Mouse (Mus musculus) MEL (cell line): ENCODE data around the gene Lrrc52. TPM values are rescaled to one million over a fixed set of nuclear protein-coding genes. Genes with fewer than 3 reads are reported as not detected.

Source experiments
- DNase-seq: peaks from one replicate; pipeline ENCODE4 v3.0.0; 2011; ENCODE audit warnings: low read depth, low spot score
- H3K27ac ChIP-seq: 2 replicates; pipeline ENCODE4 v1.5.1; 2012; ENCODE audit warnings: low read depth, mild to moderate bottlenecking, control low read depth, low read length, moderate library complexity; ENCODE audit not compliant: control insufficient read depth
- H3K27me3 ChIP-seq, 2 experiments: fragments of 150-350 bp in 1 of 2; sonication (generic) in 1 of 2; 2 replicates each; pipeline ENCODE4 v1.6.1; 2012; ENCODE audit warnings: low read length in 2 of 2, mild to moderate bottlenecking in 2 of 2, improper control_type of control experiment in 1 of 2, moderate library complexity in 1 of 2; ENCODE audit not compliant: insufficient read depth in 2 of 2, control insufficient read depth in 1 of 2
- H3K36me3 ChIP-seq, 2 experiments: 2 replicates each; pipeline ENCODE4 v1.6.1; 2012 to 2014; ENCODE audit warnings: low read length in 2 of 2, improper control_type of control experiment in 1 of 2, inconsistent platforms in 1 of 2, mild to moderate bottlenecking in 1 of 2; ENCODE audit not compliant: insufficient read depth in 2 of 2, control insufficient read depth in 1 of 2
- H3K4me1 ChIP-seq, 2 experiments: fragments of 150-350 bp in 1 of 2; sonication (generic) in 1 of 2; 2 replicates each; pipeline ENCODE4 v1.6.1; 2012; ENCODE audit warnings: low read length in 2 of 2, improper control_type of control experiment in 1 of 2, mild to moderate bottlenecking in 1 of 2; ENCODE audit not compliant: insufficient read depth in 2 of 2, control insufficient read depth in 1 of 2
- H3K4me3 ChIP-seq, 2 experiments: fragments of 150-350 bp in 1 of 2; sonication (generic) in 1 of 2; 2 replicates each; pipeline ENCODE4 v1.5.1; 2012; ENCODE audit warnings: low read depth in 2 of 2, low read length in 2 of 2, mild to moderate bottlenecking in 2 of 2, moderate library complexity in 2 of 2, control low read depth in 1 of 2, improper control_type of control experiment in 1 of 2; ENCODE audit not compliant: control insufficient read depth in 1 of 2, insufficient read depth in 1 of 2
- H3K79me2 ChIP-seq: 2 replicates; pipeline ENCODE4 v1.6.1; 2012; ENCODE audit warnings: mild to moderate bottlenecking, low read length, moderate library complexity; ENCODE audit not compliant: control insufficient read depth, poor library complexity, insufficient read depth
- H3K9ac ChIP-seq: 2 replicates; pipeline ENCODE4 v1.6.1; 2012; ENCODE audit warnings: low read depth, mild to moderate bottlenecking, control low read depth, low read length, moderate library complexity; ENCODE audit not compliant: control insufficient read depth, poor library complexity, severe bottlenecking
- H3K9me3 ChIP-seq: fragments of 150-350 bp; sonication (generic); replicated peaks from 2 replicates; pipeline ENCODE4 v1.6.1; 2012; ENCODE audit warnings: mild to moderate bottlenecking, low read length, improper control_type of control experiment, moderate library complexity; ENCODE audit not compliant: insufficient read depth
- BHLHE40 ChIP-seq: IDR thresholded peaks from 2 replicates; pipeline ENCODE4 v1.6.1; 2012; ENCODE audit warnings: low read depth, mild to moderate bottlenecking, inconsistent platforms, low read length, improper control_type of control experiment, borderline replicate concordance
- ELF1 ChIP-seq: IDR thresholded peaks from 2 replicates; pipeline ENCODE4 v1.6.1; 2014; ENCODE audit warnings: low read depth, mild to moderate bottlenecking, inconsistent platforms, low read length, improper control_type of control experiment, moderate library complexity
- EP300 ChIP-seq, 2 experiments: IDR thresholded peaks; 2 replicates each; pipeline ENCODE4 v1.6.1; 2011; ENCODE audit warnings: improper control_type of control experiment in 2 of 2, low read length in 2 of 2, low read depth in 1 of 2, mild to moderate bottlenecking in 1 of 2
- ETS1 ChIP-seq: IDR thresholded peaks from 2 replicates; pipeline ENCODE4 v1.6.1; 2012; ENCODE audit warnings: low read depth, mild to moderate bottlenecking, inconsistent platforms, low read length, improper control_type of control experiment, moderate library complexity
- JUND ChIP-seq: IDR thresholded peaks from 2 replicates; pipeline ENCODE4 v1.6.1; 2011; ENCODE audit warnings: low read depth, mild to moderate bottlenecking, improper control_type of control experiment, low read length
- MAFK ChIP-seq: IDR thresholded peaks from 2 replicates; pipeline ENCODE4 v1.6.1; 2011; ENCODE audit warnings: low read depth, mild to moderate bottlenecking, low read length, improper control_type of control experiment, borderline replicate concordance
- MAX ChIP-seq: IDR thresholded peaks from 2 replicates; pipeline ENCODE4 v1.6.1; 2011; ENCODE audit warnings: low read length, improper control_type of control experiment
- MAZ ChIP-seq: IDR thresholded peaks from 2 replicates; pipeline ENCODE4 v1.6.1; 2012; ENCODE audit warnings: low read depth, mild to moderate bottlenecking, inconsistent platforms, low read length, improper control_type of control experiment
- MEF2A ChIP-seq: IDR thresholded peaks from 2 replicates; pipeline ENCODE4 v1.6.1; 2014; ENCODE audit warnings: low read depth, mild to moderate bottlenecking, inconsistent platforms, low read length, improper control_type of control experiment; ENCODE audit not compliant: poor library complexity, insufficient replicate concordance, severe bottlenecking; ENCODE audit errors: extremely low read depth
- MXI1 ChIP-seq: IDR thresholded peaks from 2 replicates; pipeline ENCODE4 v1.6.1; 2011; ENCODE audit warnings: mild to moderate bottlenecking, low read depth, low read length, improper control_type of control experiment
- MYC ChIP-seq: IDR thresholded peaks from 2 replicates; pipeline ENCODE4 v1.6.1; 2011; ENCODE audit warnings: low read depth, mild to moderate bottlenecking, low read length, improper control_type of control experiment, moderate library complexity
- POLR2A ChIP-seq, 2 experiments: IDR thresholded peaks; 2 replicates each; pipeline ENCODE4 v1.6.1; 2011 to 2012; ENCODE audit warnings: low read length in 2 of 2, mild to moderate bottlenecking in 2 of 2, control low read depth in 1 of 2, improper control_type of control experiment in 1 of 2, low read depth in 1 of 2, moderate library complexity in 1 of 2; ENCODE audit not compliant: control insufficient read depth in 1 of 2, insufficient read depth in 1 of 2, poor library complexity in 1 of 2
- POLR2AphosphoS2 ChIP-seq: IDR thresholded peaks from 2 replicates; pipeline ENCODE4 v1.6.1; 2011; ENCODE audit warnings: low read length, improper control_type of control experiment
- POLR2AphosphoS5 ChIP-seq: IDR thresholded peaks from 2 replicates; pipeline ENCODE4 v1.6.1; 2012; ENCODE audit warnings: low read depth, borderline replicate concordance, mild to moderate bottlenecking, inconsistent platforms, low read length, moderate library complexity, mixed read lengths
- SIN3A ChIP-seq: IDR thresholded peaks from 2 replicates; pipeline ENCODE4 v1.6.1; 2012; ENCODE audit warnings: low read length, improper control_type of control experiment, inconsistent platforms
- USF1 ChIP-seq: IDR thresholded peaks from 2 replicates; pipeline ENCODE4 v1.6.1; 2014; ENCODE audit warnings: low read depth, mild to moderate bottlenecking, inconsistent platforms, low read length, improper control_type of control experiment, moderate library complexity
- ZC3H11A ChIP-seq: IDR thresholded peaks from 2 replicates; pipeline ENCODE4 v1.6.1; 2012; ENCODE audit warnings: low read depth, mild to moderate bottlenecking, inconsistent platforms, low read length, improper control_type of control experiment
- ZKSCAN1 ChIP-seq: IDR thresholded peaks from 2 replicates; pipeline ENCODE4 v1.6.1; 2012; ENCODE audit warnings: low read depth, mild to moderate bottlenecking, inconsistent platforms, low read length, improper control_type of control experiment, moderate library complexity
- polyA plus RNA-seq, 2 experiments: library from polyadenylated mRNA; stranded (reverse) in 1 of 2; unstranded in 1 of 2; fragments of >175 nt in 1 of 2; fragments of >200 nt in 1 of 2; gene quantifications; 2 replicates each; pipeline versions ENCODE4 v1.2.1 to v1.2.4; 2012; ENCODE audit warnings: low replicate concordance in 2 of 2, low read depth in 1 of 2; ENCODE audit not compliant: insufficient read length in 2 of 2, insufficient read depth in 1 of 2, missing spikeins in 1 of 2
- total RNA-seq: library from RNA; depleted of rRNA; stranded (reverse); fragments of 300-350 nt; gene quantifications from 2 replicates; pipeline ENCODE4 v1.2.3, GENCODE M21; 2012

Lrrc52 gene
- total and polyA plus RNA-seq, 3 experiments: not detected

- H3K9me3 ChIP-seq: no peaks in the 10 kb centered on the region
- no peaks in the 10 kb centered on the region for H3K4me1 ChIP-seq
- H3K79me2 ChIP-seq: no peaks in the 10 kb centered on the region
- DNase-seq: no peak
- H3K9ac ChIP-seq: no peak overlapping the region
- H3K4me3 ChIP-seq: no peak overlapping the region
- H3K27ac ChIP-seq: no peak overlapping the region
- H3K36me3 ChIP-seq: no peaks in the 10 kb centered on the region
- no peak for TF ChIP-seq MAZ
- no peak for TF ChIP-seq ZKSCAN1
- TF ChIP-seq MEF2A: no peak
- TF ChIP-seq USF1: no peak
- TF ChIP-seq JUND: no peak
- TF ChIP-seq POLR2AphosphoS2: no peak
- no peak for TF ChIP-seq MYC
- no peak for TF ChIP-seq BHLHE40
- TF ChIP-seq POLR2A (IDR thresholded peaks at IDR 0.05; ENCODE audit: control insufficient read depth in 1 of 2, insufficient read depth in 1 of 2, low read depth in 1 of 2, low read length in 2 of 2, poor library complexity in 1 of 2): no peak
- no peak for TF ChIP-seq ZC3H11A
- TF ChIP-seq MAFK: no peak
- no peak for TF ChIP-seq MAX
- TF ChIP-seq ELF1: no peak
- no peak for TF ChIP-seq ETS1
- TF ChIP-seq POLR2AphosphoS5: no peak
- no peak for TF ChIP-seq SIN3A
- TF ChIP-seq, all 39 proteins: peak for 0
- H3K27me3 ChIP-seq: no peaks in the 10 kb centered on the region; a peak in 1 of 4 replicates
These were observed 39.5 kb upstream of the Lrrc52 start for GRCm38 (mm10) chr1:167506048-167506447.

- Histone ChIP-seq H3K79me2 (no peaks in the 10 kb centered on the region), H3K27me3 (no peaks in the 10 kb centered on the region; a peak in 1 of 4 replicates), H3K4me1 (no peaks in the 10 kb centered on the region), H3K36me3 (no peaks in the 10 kb centered on the region), H3K9me3 (no peaks in the 10 kb centered on the region), H3K9ac (no peak overlapping the region), H3K27ac (no peak overlapping the region), H3K4me3 (no peak overlapping the region)
- TF ChIP-seq ELF1 (no peak), MAX (no peak), EP300 (IDR thresholded peaks at IDR 0.05; ENCODE audit: low read depth in 1 of 2, low read length in 2 of 2) (no peak), MXI1 (no peak)
- DNase-seq: no peak
These were observed 38.8 kb upstream of the Lrrc52 start for GRCm38 (mm10) chr1:167505427-167505826.
